Mouse (Mus musculus) limb, embryonic 13.5 days (tissue): ENCODE measurements around the gene Bcan. TPM values are rescaled to one million over a fixed set of nuclear protein-coding genes. Genes with fewer than 3 reads are reported as not detected.

Experiments
- ATAC-seq: fragments of 200-750 bp; cut with Nextera tagmentation; 2 replicates; pipeline ENCODE4 v1.8.0; 2017; ENCODE audit warnings: low read depth, moderate number of reproducible peaks, moderate TSS enrichment; ENCODE audit not compliant: low FRiP score
- H3K27ac ChIP-seq: fragments of 300-500 bp; sonication (generic); 2 replicates; pipeline ENCODE4 v1.5.1; 2015; ENCODE audit warnings: inconsistent platforms, mild to moderate bottlenecking, moderate library complexity
- H3K27me3 ChIP-seq: fragments of 300-500 bp; sonication (generic); 2 replicates; pipeline ENCODE4 v1.6.1; 2015; ENCODE audit warnings: mild to moderate bottlenecking, inconsistent platforms
- H3K36me3 ChIP-seq: fragments of 300-500 bp; sonication (generic); 2 replicates; pipeline ENCODE4 v1.6.1; 2015; ENCODE audit warnings: inconsistent platforms, mild to moderate bottlenecking, moderate library complexity
- H3K4me1 ChIP-seq: fragments of 300-500 bp; sonication (generic); 2 replicates; pipeline ENCODE4 v1.6.1; 2015; ENCODE audit warnings: inconsistent platforms
- H3K4me2 ChIP-seq: fragments of 300-500 bp; sonication (generic); replicated peaks from 2 replicates; pipeline ENCODE4 v1.6.1; 2015; ENCODE audit warnings: inconsistent platforms, mild to moderate bottlenecking, moderate library complexity
- H3K4me3 ChIP-seq: fragments of 300-500 bp; sonication (generic); 2 replicates; pipeline ENCODE4 v1.5.1; 2015; ENCODE audit warnings: moderate library complexity, mild to moderate bottlenecking, inconsistent platforms
- H3K9ac ChIP-seq: fragments of 300-500 bp; sonication (generic); 2 replicates; pipeline ENCODE4 v1.6.1; 2015; ENCODE audit warnings: mild to moderate bottlenecking, inconsistent platforms
- H3K9me3 ChIP-seq: fragments of 300-500 bp; sonication (generic); 2 replicates; pipeline ENCODE4 v1.6.1; 2016; ENCODE audit warnings: inconsistent platforms
- WGBS: fragments of 180-500 bp; shearing (Covaris S2); methylation state at CpG from one replicate; pipeline ENCODE4 v1.1.7; 2015; 5-methylcytosine and 5-hydroxymethylcytosine counted together
- polyA plus RNA-seq: library from polyadenylated mRNA; unstranded; fragments of >200 nt; fragmentation: Nextera tagmentation; extraction: Ambion mirVana; gene quantifications from 2 replicates; pipeline ENCODE4 v1.2.1, GENCODE M21; 2015

Bcan gene
- polyA plus RNA-seq, 1 experiment from 2014 or later: 0.57 TPM

- H3K27me3 ChIP-seq: peaks cover 71% of the 10 kb centered on the region
- WGBS: 36% methylated on average over 10 of the region's 10 CpGs
- H3K4me2 ChIP-seq: no peak overlapping the region
- H3K36me3 ChIP-seq: no peaks in the 10 kb centered on the region
- peaks cover 31% of the 10 kb centered on the region for H3K4me1 ChIP-seq
- ATAC-seq: no peak
- H3K27ac ChIP-seq: no peak overlapping the region
- H3K9ac ChIP-seq: no peak overlapping the region
- H3K9me3 ChIP-seq: no peaks in the 10 kb centered on the region
- H3K4me3 ChIP-seq: no peak overlapping the region
Observed at GRCm38 (mm10) chr3:87989935-87990334, 10.1 kb downstream of the Bcan start.

- H3K4me2 ChIP-seq: peak overlapping the region; percentile 80
- ATAC-seq: no peak
- peaks cover 55% of the 10 kb centered on the region for H3K27me3 ChIP-seq
Observed at GRCm38 (mm10) chr3:87988068-87988467, 12.0 kb downstream of the Bcan start.

DNA sequence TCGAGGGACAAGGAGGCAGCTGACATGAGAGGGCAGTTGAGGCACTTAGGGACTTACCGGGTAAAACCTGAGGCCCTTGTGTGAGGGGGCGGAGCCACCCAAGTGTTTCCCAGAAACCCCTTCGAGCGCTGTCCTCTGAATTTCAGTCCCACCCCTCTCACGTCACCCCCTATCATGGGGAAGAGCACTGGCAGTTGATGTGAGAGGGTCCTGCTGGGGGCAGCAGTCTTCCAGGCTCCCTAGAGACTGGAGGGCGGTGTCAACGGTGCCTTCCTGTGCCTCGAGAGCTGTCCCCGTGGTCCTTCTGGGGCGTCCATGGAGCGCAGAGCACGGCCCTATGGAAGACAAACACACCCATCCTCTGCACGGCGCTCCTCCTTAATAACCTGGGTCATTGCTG, 12.4 kb downstream of the Bcan start:
- WGBS: under 1% methylated on average over 15 of the region's 15 CpGs
- Histone ChIP-seq H3K9ac (peak overlapping the region; percentile 53), H3K4me3 (peak overlapping the region; percentile 44), H3K27ac (no peak overlapping the region), H3K4me2 (peak overlapping the region; percentile 80), H3K4me1 (peaks cover 49% of the 10 kb centered on the region), H3K36me3 (no peaks in the 10 kb centered on the region), H3K27me3 (peaks cover 51% of the 10 kb centered on the region), H3K9me3 (no peaks in the 10 kb centered on the region)
- ATAC-seq: no peak

More at GRCm38 (mm10) chr3:87988068-87988467, 12.0 kb downstream of the Bcan start:
- 7% methylated on average over 15 of the region's 15 CpGs for WGBS
- H3K9me3 ChIP-seq: no peaks in the 10 kb centered on the region
- H3K4me3 ChIP-seq: peak overlapping the region; percentile 44
- H3K4me1 ChIP-seq: peaks cover 45% of the 10 kb centered on the region
- peak overlapping the region; percentile 53 for H3K9ac ChIP-seq
- H3K36me3 ChIP-seq: no peaks in the 10 kb centered on the region
- H3K27ac ChIP-seq: no peak overlapping the region

GRCm38 (mm10) chr3:87986868-87987267, 13.2 kb downstream of the Bcan start:
- no peaks in the 10 kb centered on the region for H3K36me3 ChIP-seq
- H3K9me3 ChIP-seq: no peaks in the 10 kb centered on the region
- peaks cover 43% of the 10 kb centered on the region for H3K27me3 ChIP-seq
- H3K4me2 ChIP-seq: peak overlapping the region; percentile 80
- H3K4me1 ChIP-seq: peaks cover 57% of the 10 kb centered on the region
- ATAC-seq: peak; percentile 76
- WGBS: under 1% methylated on average over 17 of the region's 17 CpGs
- peak overlapping the region; percentile 44 for H3K4me3 ChIP-seq
- 0 out of 2 replicates have a peak overlapping the region, but pooled peaks have one; percentile 53 for H3K9ac ChIP-seq
- no peak overlapping the region for H3K27ac ChIP-seq

GRCm38 (mm10) chr3:87985505-87986320, 14.3 kb downstream of the Bcan start:
- Histone ChIP-seq H3K27me3 (peaks cover 31% of the 10 kb centered on the region), H3K4me1 (peaks cover 61% of the 10 kb centered on the region), H3K36me3 (no peaks in the 10 kb centered on the region), H3K4me3 (no peak overlapping the region), H3K9me3 (no peaks in the 10 kb centered on the region), H3K4me2 (peak overlapping the region; percentile 80; the same call in 1 of the 2 replicates), H3K27ac (no peak overlapping the region; the same call in 1 of the 2 replicates), H3K9ac (0 out of 2 replicates have a peak overlapping the region, but pooled peaks have one; percentile 31)
- ATAC-seq: no peak
- 45% methylated on average over 12 of the region's 12 CpGs for WGBS

DNA sequence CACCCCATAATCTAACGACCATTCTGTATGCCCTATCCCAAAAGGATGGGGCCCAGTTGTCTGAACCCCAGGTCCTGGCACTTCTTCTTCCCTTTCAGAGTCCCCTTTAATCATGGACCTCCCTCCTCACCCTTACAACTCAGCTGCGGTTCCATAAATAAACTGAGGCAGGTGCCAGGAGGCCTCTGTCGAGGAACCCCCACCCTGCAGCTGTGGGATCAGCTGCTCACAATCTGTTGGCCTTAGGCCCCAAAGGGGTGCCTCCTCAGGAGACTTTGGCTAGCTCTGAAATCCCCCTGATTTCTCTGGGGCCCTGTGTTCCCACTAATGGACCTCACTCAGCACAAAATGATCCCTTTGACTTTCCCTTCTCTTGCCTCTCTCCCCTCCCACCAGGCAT, 15.9 kb downstream of the Bcan start:
- H3K9me3 ChIP-seq: no peaks in the 10 kb centered on the region
- peaks cover 61% of the 10 kb centered on the region for H3K4me1 ChIP-seq
- H3K27ac ChIP-seq: peak overlapping the region; percentile 66; the same call in 1 of the 2 replicates
- no peak overlapping the region for H3K4me3 ChIP-seq
- WGBS: 34% methylated on average over 3 of the region's 3 CpGs
- peaks cover 15% of the 10 kb centered on the region for H3K27me3 ChIP-seq
- H3K36me3 ChIP-seq: no peaks in the 10 kb centered on the region
- no peak overlapping the region for H3K9ac ChIP-seq
- ATAC-seq: no peak
- H3K4me2 ChIP-seq: peak overlapping the region; percentile 49; the same call in 1 of the 2 replicates

DNA sequence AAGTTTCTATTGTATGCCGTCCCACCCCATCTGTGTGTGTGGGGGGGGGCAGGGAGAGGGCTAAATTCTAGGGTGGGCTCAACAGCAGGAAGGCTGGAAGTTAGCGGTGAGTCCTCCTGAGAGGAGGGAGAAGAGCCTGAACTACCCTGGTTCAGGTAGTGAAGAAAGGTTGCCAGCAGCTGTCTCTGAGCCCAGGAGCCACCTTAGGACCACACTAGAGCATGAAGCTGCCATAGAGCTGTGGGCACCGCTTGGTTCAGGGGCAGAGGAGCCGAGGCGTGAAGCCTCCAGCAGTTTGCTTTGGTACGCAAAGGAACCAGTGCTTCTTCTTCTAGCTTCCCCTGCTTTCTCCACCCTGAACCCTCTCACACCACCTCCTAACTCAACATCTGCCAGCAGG, 16.4 kb downstream of the Bcan start:
- 47% methylated on average over 6 of the region's 6 CpGs for WGBS
- Histone ChIP-seq H3K9ac (peak overlapping the region; percentile 48; the same call in 1 of the 2 replicates), H3K9me3 (no peaks in the 10 kb centered on the region), H3K4me2 (peak overlapping the region; percentile 49), H3K4me1 (peaks cover 61% of the 10 kb centered on the region), H3K36me3 (no peaks in the 10 kb centered on the region), H3K27me3 (peaks cover 11% of the 10 kb centered on the region), H3K27ac (peak overlapping the region; percentile 66; the same call in 1 of the 2 replicates), H3K4me3 (no peak overlapping the region)
- ATAC-seq: no peak

DNA sequence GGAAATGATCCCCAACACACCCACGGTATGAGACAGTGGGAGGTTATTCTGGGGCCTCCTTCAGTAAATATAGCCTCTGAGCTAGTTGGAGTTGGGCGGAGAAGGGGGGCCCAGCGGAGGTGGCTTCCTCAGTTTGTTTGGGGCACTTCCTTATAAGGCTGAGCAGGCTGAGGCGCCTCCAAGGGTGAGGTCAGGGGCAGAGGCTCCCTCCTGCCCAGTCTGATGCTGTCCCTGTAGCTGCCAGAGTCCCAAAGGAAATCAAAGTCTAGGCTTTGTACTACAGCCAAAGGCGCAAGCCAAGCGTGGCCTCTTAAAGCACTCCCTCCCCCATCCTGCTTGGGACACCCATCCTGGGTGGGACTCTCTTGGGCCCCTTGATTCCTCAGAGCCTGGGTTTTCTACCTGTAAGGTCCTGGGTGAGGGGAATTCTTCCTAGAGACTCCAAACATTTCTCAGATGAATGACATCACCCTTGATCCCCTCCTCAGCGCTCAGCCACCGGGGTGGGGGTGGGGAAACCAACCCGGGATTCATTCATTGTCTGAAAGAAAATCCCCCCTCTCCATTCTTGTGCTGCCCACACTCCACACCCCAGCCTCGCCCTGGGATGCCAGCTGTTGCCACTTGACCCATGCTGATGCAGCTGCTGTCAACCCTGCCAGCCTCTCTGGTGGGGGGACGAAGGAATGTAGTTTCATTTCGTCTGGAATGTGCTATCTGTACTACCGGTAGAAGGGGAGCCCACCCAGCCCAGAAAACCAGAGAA, 17.0 kb downstream of the Bcan start:
- Histone ChIP-seq H3K9ac (peak overlapping the region; percentile 48), H3K4me2 (peak overlapping the region; percentile 49), H3K4me3 (peak overlapping the region; percentile 17; the same call in 1 of the 2 replicates), H3K4me1 (peaks cover 56% of the 10 kb centered on the region), H3K27me3 (peaks cover 4% of the 10 kb centered on the region), H3K27ac (peak overlapping the region; percentile 75), H3K36me3 (no peaks in the 10 kb centered on the region), H3K9me3 (no peaks in the 10 kb centered on the region)
- ATAC-seq: peak; percentile 19; the same call in 1 of the 2 replicates
- WGBS: 10% methylated on average over 13 of the region's 13 CpGs

DNA sequence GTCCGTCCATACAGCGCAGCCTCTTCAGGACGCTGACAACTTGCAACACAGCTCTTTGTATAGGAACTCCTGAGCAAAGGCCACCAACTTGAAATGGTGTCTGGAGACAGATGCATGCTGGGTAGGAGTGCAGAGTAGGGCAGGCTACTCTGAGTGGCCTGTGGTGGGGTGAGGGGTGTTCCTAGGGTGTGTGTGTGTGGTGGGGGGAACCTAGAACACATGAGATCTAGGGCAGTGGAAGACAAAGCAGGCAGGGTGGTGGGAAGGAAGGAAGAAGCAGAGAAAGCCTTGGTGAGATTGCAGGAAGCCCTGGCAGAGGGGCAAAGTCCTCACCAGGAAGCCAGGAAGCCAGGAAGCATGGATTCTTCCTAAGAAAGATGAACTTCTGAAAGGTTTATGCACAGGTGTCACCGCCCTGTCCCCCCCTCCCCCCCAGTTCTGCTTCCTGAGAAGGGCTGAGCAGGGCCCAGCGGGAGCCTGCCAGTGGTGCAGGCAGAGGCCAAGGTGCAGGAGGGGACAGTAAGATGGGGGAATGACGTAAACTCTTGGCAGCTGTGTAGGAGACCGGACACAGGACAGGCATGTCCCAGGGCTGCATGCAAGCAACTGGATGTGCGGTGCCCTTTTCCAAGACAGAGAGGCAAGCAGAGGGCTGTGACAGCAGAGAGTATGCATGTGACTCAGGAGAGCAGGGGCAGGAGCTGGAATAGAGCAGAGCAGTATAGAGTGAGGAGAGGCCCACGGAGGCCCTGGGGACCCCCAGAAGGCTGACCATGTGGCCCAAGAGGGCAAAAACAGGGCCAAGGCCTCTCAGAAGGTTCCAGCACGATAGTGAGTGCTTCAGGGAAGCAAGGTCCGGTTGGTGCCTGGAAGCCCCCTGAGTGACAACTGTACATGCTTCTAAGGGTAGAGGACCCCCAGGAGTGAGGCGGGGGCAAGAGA, 17.9 kb downstream of the Bcan start:
- Histone ChIP-seq H3K9ac (peak overlapping the region; percentile 48), H3K27ac (peak overlapping the region; percentile 75), H3K36me3 (no peaks in the 10 kb centered on the region), H3K27me3 (0 out of 2 replicates have a peak, but pooled peaks cover 3% of the 10 kb centered on the region), H3K4me2 (peak overlapping the region; percentile 49), H3K9me3 (no peaks in the 10 kb centered on the region), H3K4me3 (no peak overlapping the region), H3K4me1 (peaks cover 50% of the 10 kb centered on the region)
- 41% methylated on average over 12 of the region's 12 CpGs for WGBS
- ATAC-seq: no peak

GRCm38 (mm10) chr3:87981214-87981760, 18.7 kb downstream of the Bcan start:
- Histone ChIP-seq H3K9me3 (no peaks in the 10 kb centered on the region), H3K4me2 (no peak overlapping the region), H3K27ac (no peak overlapping the region), H3K27me3 (0 out of 2 replicates have a peak, but pooled peaks cover 3% of the 10 kb centered on the region), H3K4me3 (no peak overlapping the region), H3K9ac (no peak overlapping the region; the same call in 1 of the 2 replicates), H3K4me1 (peaks cover 43% of the 10 kb centered on the region), H3K36me3 (peaks cover 6% of the 10 kb centered on the region; the same call in 1 of the 2 replicates)
- 78% methylated on average over 6 of the region's 6 CpGs for WGBS
- ATAC-seq: no peak

GRCm38 (mm10) chr3:87980728-87981127, 19.3 kb downstream of the Bcan start:
- WGBS: 54% methylated on average over 5 of the region's 5 CpGs
- no peak for ATAC-seq
- Histone ChIP-seq H3K4me2 (no peak overlapping the region), H3K4me1 (peaks cover 38% of the 10 kb centered on the region), H3K9me3 (no peaks in the 10 kb centered on the region), H3K4me3 (no peak overlapping the region), H3K9ac (no peak overlapping the region), H3K27me3 (0 out of 2 replicates have a peak, but pooled peaks cover 3% of the 10 kb centered on the region), H3K36me3 (peaks cover 8% of the 10 kb centered on the region), H3K27ac (no peak overlapping the region)
